Mouse (Mus musculus): Measurements from ENCODE around the gene Wscd2. TPM values are rescaled to one million over a fixed set of nuclear protein-coding genes. Genes with fewer than 3 reads are reported as not detected.

The Wscd2 gene
- 9.2 and 11.8 TPM in 2 replicates for polyA plus RNA-seq (2016; fragmentation: Nextera tagmentation; extraction: Ambion mirVana)

DNA sequence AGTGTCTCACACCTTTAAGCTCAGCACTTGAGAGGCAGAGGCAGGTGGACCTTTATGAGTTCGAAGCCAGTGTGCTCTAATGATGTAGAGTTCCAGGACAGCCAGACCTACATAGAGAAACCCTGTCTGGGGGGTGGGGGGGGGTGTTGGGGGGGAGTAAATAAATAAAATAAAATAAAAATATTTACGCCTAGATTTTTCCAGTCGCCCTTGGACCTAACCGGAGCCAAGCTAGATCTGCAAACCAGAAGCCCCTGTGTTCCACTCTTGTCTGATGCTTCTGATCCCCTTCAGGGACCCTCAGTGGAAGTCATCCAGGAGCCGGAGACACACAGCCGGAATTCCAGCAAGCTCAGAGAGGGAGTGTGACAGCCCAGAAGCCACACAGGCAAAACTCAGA lies at the start of gene Wscd2:
Wscd2 (plus strand) TSS at position 301 of the 400 bp plus-strand sequence.
- H3K4me1 ChIP-seq: peaks cover 47% of the 10 kb centered on the region
- peak within 1 kb of the TSS; percentile 86 for H3K27ac ChIP-seq (replicated peaks)
- peak within 1 kb of the TSS; percentile 76 for H3K4me3 ChIP-seq
- no peaks in the 10 kb centered on the region for H3K9me3 ChIP-seq (replicated peaks)
- DNase-seq (ENCODE audit: low spot score): no peak
- no peaks in the 10 kb centered on the region for H3K36me3 ChIP-seq
- H3K27me3 ChIP-seq (ENCODE audit: low read depth, poor library complexity, severe bottlenecking): peaks cover 51% of the 10 kb centered on the region
- 63% methylated on average over 6 of the region's 6 CpGs for WGBS

DNA sequence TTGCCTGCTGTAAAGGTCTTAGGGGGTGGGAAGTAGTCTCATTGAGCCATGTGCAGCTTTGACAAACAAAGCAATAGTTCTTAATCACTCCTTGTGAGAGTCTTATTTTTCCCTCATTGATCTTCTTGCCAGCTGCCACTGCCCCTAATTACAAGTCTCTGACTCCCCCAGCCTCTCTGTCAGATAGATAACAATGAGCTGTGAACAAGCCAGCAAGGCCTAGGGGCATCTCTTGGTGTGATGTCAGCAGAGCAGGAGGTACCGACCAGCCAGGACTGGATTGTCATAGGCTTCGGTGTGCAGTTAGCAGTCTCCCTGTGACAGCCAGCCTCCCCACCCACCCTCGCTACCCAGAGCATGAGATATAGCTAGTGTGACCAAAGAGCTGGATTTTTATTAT lies 48.0 kb upstream of the Wscd2 start:
- no peak overlapping the region for H3K27ac ChIP-seq (replicated peaks)
- DNase-seq (ENCODE audit: low spot score): no peak
- WGBS: 85% methylated on average over 3 of the region's 3 CpGs

DNA sequence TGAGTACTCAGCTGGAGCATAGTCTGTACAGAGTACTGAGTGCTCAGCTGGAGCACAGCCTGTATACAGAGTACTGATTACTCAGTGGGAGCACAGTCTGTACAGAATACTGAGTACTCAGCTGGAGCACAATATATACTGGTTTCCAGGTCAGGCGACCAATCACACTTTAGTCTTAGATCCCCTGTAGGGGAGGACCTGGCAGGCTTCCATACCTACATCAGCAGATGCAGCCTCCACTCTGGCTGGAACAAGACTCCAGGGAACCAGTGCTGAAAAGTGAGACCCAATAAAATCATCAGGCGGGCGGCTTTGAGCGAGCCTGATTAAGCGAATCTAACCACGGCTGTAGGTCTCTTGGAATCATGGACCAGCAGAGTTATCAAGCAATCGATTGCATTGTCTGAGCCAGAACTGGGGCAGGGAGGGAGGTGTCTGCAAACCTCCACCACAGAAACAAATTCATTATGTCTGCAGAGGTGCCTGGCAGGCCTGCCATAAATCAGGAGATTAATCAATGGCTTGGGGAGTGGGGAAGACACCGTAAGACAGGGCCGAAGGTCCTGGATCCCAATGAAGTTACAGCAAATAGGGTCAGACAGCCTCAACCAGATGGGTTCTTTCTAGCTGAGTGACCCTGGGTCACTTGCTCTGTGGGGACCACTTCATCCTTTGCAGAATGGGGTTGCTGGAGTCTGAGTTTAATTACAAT lies 42.0 kb upstream of the Wscd2 start:
- Histone ChIP-seq H3K9me3 (replicated peaks) (peaks cover 3% of the 10 kb centered on the region; the same call in 1 of the 2 replicates), H3K4me1 (peaks cover 49% of the 10 kb centered on the region), H3K4me3 (no peak overlapping the region), H3K36me3 (no peaks in the 10 kb centered on the region), H3K27ac (replicated peaks) (peak overlapping the region; percentile 49), H3K27me3 (ENCODE audit: low read depth, poor library complexity, severe bottlenecking) (no peaks in the 10 kb centered on the region)
- WGBS: 67% methylated on average over 9 of the region's 9 CpGs
- peak; percentile 36 for DNase-seq (ENCODE audit: low spot score)

More for the DNA sequence above, 48.0 kb upstream of the Wscd2 start:
- H3K9me3 ChIP-seq (replicated peaks): no peaks in the 10 kb centered on the region
- H3K4me3 ChIP-seq: no peak overlapping the region
- H3K36me3 ChIP-seq: no peaks in the 10 kb centered on the region
- H3K4me1 ChIP-seq: peaks cover 27% of the 10 kb centered on the region
- no peaks in the 10 kb centered on the region for H3K27me3 ChIP-seq (ENCODE audit: low read depth, poor library complexity, severe bottlenecking)

DNA sequence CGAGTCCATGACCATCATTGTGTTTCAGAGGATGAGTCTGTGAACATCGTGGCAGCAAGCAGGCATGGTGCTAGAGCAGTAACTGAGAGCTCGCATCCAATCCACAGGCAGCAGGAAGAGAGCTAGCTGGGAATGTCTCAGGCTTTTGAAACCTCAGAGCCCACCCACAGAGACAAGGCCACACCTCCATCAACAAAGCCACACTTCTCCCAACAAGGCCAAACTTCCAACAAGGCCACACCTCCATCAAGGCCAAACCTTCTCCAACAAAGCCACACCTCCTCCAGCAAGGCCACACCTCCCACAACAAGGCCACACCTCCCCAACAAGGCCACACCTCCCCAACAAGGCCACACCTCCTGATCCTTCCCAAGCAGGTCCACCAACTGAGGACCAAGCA lies 40.8 kb upstream of the Wscd2 start:
- H3K27ac ChIP-seq (replicated peaks): peak overlapping the region; percentile 38; the same call in 1 of the 2 replicates
- WGBS: 74% methylated on average over 3 of the region's 3 CpGs
- no peak overlapping the region for H3K4me3 ChIP-seq
- peaks cover 57% of the 10 kb centered on the region for H3K4me1 ChIP-seq
- peaks cover 3% of the 10 kb centered on the region; the same call in 1 of the 2 replicates for H3K9me3 ChIP-seq (replicated peaks)
- H3K27me3 ChIP-seq (ENCODE audit: low read depth, poor library complexity, severe bottlenecking): no peaks in the 10 kb centered on the region
- no peaks in the 10 kb centered on the region for H3K36me3 ChIP-seq
- no peak for DNase-seq (ENCODE audit: low spot score)

DNA sequence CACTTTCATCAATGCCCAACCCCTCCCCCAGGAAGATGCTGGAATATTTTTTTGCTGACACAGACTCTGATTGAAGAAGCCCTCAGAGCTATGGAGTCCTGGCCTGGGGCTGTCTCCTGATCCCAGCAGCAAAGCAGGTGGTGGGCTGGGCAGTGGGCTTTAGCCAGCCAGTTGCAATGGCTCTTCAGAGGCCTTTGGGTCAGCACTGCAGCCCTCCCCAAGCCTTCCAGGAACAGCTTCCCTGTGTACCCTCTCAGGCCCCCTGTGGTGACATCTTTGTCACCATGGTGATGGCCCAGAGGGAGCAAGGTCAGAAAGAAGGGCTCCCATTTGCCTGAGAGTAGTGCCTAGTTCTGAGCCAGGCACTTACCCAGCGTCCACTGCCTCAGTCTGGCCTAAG lies 37.4 kb upstream of the Wscd2 start:
- peak overlapping the region; percentile 82 for H3K27ac ChIP-seq (replicated peaks)
- peaks cover 3% of the 10 kb centered on the region; the same call in 1 of the 2 replicates for H3K9me3 ChIP-seq (replicated peaks)
- peak; percentile 75 for DNase-seq (ENCODE audit: low spot score)
- no peaks in the 10 kb centered on the region for H3K36me3 ChIP-seq
- H3K4me1 ChIP-seq: peaks cover 49% of the 10 kb centered on the region
- 5% methylated on average over 1 of the region's 1 CpGs for WGBS
- no peaks in the 10 kb centered on the region; the same call in 1 of the 2 replicates for H3K27me3 ChIP-seq (ENCODE audit: low read depth, poor library complexity, severe bottlenecking)
- H3K4me3 ChIP-seq: peak overlapping the region; percentile 1; the same call in 1 of the 2 replicates

DNA sequence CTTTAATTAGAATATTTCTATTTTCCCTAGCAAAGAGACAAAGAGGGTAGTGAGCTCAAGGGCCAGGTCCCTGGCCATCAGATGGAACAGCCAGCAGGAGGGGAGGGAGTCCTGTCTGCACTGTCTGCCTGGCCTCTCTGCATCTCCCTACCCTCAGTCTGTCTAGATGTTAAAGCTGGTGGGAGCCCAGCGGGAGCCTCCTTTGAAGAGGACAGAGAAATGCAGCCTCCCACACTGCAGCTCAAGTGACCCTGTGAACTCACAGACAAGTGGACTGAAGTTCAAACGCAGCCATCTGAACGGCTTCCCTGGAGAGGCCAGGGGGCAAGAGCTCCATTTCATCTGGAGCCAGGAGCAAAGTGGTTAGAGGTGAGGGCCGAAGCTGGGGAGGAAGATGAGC lies 36.8 kb upstream of the Wscd2 start:
- no peaks in the 10 kb centered on the region for H3K36me3 ChIP-seq
- peak overlapping the region; percentile 1; the same call in 1 of the 2 replicates for H3K4me3 ChIP-seq
- DNase-seq (ENCODE audit: low spot score): peak; percentile 74
- H3K9me3 ChIP-seq (replicated peaks): peaks cover 3% of the 10 kb centered on the region; the same call in 1 of the 2 replicates
- 2% methylated on average over 4 of the region's 4 CpGs for whole genome bisulfite sequencing
- peaks cover 43% of the 10 kb centered on the region for H3K4me1 ChIP-seq
- H3K27me3 ChIP-seq (ENCODE audit: low read depth, poor library complexity, severe bottlenecking): no peaks in the 10 kb centered on the region; the same call in 1 of the 2 replicates
- peak overlapping the region; percentile 82 for H3K27ac ChIP-seq (replicated peaks)

DNA sequence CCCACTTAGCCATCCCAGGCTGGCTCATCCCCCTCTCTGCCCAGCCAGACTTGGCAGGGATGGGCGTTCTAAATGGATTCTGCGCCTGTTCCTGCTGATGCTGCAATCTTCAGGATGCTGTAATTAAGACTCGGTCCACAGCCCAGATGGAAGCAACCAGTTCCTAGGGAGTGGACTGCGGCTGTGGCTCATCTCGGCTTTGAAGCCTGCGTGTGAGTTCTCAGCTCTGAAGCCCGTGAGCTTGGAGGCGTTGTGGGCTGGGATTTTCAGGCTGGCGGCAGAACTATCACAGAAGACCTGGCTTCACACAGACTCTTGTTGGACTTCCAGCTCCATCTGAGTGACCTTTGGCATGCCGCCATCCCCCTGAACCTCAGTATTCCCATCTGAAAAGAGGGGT lies 34.1 kb upstream of the Wscd2 start:
- WGBS: 93% methylated on average over 10 of the region's 10 CpGs
- Histone ChIP-seq H3K27me3 (ENCODE audit: low read depth, poor library complexity, severe bottlenecking) (peaks cover 14% of the 10 kb centered on the region; the same call in 1 of the 2 replicates), H3K4me3 (no peak overlapping the region), H3K36me3 (no peaks in the 10 kb centered on the region), H3K9me3 (replicated peaks) (no peaks in the 10 kb centered on the region; the same call in 1 of the 2 replicates), H3K4me1 (peaks cover 42% of the 10 kb centered on the region), H3K27ac (replicated peaks) (no peak overlapping the region)
- DNase-seq (ENCODE audit: low spot score): no peak

DNA sequence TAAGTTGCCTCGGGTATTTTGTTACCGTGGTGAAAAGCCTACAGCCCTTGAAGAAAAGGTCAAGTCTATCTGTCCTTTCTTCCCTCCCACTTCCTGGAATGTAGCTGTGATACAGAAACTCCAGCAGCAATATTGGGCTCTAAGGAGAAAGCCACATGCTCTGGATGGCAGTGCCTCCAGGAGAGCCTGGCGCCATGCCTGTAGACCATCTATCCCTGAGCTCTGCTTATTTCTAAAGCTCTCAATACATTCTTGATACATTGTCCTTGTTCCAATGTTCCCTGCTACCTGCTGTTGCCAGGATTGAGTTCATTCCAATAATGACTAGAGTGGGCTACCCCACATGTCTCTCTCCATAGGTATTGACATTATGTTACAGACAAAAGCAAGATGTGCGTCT lies 33.4 kb upstream of the Wscd2 start:
- Histone ChIP-seq H3K27me3 (ENCODE audit: low read depth, poor library complexity, severe bottlenecking) (peaks cover 20% of the 10 kb centered on the region), H3K36me3 (no peaks in the 10 kb centered on the region), H3K4me3 (no peak overlapping the region), H3K9me3 (replicated peaks) (no peaks in the 10 kb centered on the region), H3K4me1 (peaks cover 42% of the 10 kb centered on the region), H3K27ac (replicated peaks) (no peak overlapping the region; the same call in 1 of the 2 replicates)
- WGBS: 91% methylated on average over 4 of the region's 4 CpGs
- no peak for DNase-seq (ENCODE audit: low spot score)

DNA sequence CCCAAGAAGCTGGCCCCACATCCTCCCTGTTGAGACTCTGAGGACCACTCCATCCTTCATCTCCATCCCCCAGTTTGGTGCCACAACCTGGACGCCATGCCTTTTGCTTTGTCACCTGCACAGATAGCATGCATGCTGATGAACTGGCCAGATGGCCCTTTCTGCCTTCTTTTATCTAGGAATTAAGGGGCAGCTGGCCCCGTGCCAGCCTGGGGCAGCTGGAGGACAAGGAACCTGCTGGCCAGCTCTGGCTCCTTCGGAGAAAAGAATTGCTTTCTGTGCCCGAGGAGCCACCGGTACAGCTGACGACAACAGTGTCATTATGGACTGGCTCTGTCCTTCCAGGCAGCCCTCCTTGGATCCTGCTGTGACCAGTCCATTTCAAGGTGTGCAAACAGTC lies 32.9 kb upstream of the Wscd2 start:
- no peak for DNase-seq (ENCODE audit: low spot score)
- Histone ChIP-seq H3K9me3 (replicated peaks) (no peaks in the 10 kb centered on the region), H3K36me3 (no peaks in the 10 kb centered on the region), H3K27ac (replicated peaks) (peak overlapping the region; percentile 53; the same call in 1 of the 2 replicates), H3K4me3 (no peak overlapping the region), H3K4me1 (peaks cover 42% of the 10 kb centered on the region), H3K27me3 (ENCODE audit: low read depth, poor library complexity, severe bottlenecking) (peaks cover 25% of the 10 kb centered on the region)
- 76% methylated on average over 6 of the region's 6 CpGs for WGBS

DNA sequence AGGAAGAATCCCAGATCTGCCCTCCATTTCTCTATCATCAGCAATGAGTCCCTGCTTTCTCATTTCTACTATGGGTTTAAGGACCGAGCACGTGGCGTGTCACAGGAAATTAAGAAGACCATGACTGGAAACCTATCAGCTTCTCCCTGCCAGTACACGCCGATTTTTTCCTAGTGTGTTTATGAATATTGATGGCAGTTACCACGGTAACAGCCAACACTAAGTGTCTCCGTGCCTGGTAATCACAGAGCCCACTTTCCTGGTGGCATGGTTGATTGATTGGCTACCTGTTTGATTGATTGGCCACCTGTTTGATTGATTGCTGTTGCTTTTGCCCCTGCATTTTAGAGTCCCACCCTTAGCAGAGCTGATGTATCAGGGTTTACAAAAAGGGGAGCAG lies 30.2 kb upstream of the Wscd2 start:
- Histone ChIP-seq H3K9me3 (replicated peaks) (no peaks in the 10 kb centered on the region), H3K4me3 (no peak overlapping the region), H3K27me3 (ENCODE audit: low read depth, poor library complexity, severe bottlenecking) (peaks cover 42% of the 10 kb centered on the region), H3K36me3 (no peaks in the 10 kb centered on the region), H3K27ac (replicated peaks) (no peak overlapping the region), H3K4me1 (peaks cover 35% of the 10 kb centered on the region)
- WGBS: 82% methylated on average over 7 of the region's 7 CpGs
- no peak for DNase-seq (ENCODE audit: low spot score)

DNA sequence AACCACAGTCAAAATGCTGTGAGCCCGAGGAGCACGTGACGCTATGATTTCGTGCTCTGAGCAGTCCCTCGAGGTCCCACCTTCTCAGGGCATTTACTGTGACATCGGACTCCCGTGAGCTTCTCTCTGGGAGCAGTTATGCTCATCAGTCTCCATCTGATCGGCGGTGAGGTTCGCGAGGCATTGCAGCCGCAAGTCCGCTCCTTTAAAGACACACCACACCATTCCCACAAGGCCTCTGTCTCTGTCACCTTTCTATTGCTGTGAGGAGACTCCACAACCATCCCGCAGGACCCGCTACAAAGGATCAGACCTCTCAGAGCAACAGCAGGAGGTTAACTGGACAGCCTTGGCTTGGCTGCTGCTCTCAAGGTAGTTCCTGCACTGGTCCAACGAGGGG lies 28.6 kb upstream of the Wscd2 start:
- no peaks in the 10 kb centered on the region for H3K36me3 ChIP-seq
- DNase-seq (ENCODE audit: low spot score): peak; percentile 33

DNA sequence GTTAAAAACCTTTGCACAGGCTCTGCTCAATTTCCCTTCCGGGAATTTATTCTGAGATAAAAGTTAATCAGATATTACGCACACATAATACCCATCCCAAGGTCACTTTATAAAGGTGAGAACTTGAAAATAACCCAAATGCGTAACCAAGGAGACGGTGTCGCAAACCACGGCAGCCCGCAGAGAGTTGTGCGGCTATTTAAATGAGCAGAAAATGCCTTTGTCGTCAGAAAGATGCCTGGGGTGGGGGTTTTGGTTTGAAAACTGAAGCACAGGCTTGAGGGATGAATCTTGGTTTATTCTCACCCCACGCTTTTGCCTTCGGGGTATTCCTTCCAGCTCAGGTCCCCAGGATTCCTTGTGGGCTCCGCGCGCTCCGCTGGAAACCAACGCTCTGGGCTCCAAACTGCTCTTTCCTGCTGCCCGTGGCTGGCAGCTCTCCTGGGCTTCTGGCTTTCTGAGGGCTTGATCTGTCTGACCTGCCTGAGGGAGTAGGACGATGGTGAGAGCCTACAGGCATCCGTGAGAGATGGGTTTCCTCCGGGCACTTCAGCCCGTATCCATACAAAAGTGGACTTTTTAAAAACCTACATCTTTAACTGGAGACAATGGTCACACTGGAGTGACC lies 28.0 kb upstream of the Wscd2 start:
- Histone ChIP-seq H3K27ac (replicated peaks) (peak overlapping the region; percentile 69), H3K36me3 (no peaks in the 10 kb centered on the region), H3K4me1 (peaks cover 49% of the 10 kb centered on the region), H3K27me3 (ENCODE audit: low read depth, poor library complexity, severe bottlenecking) (peaks cover 42% of the 10 kb centered on the region), H3K9me3 (replicated peaks) (no peaks in the 10 kb centered on the region), H3K4me3 (peak overlapping the region; percentile 48)
- 27% methylated on average over 21 of the region's 21 CpGs for WGBS
- DNase-seq (ENCODE audit: low spot score): peak; percentile 45

More for the DNA sequence above, 28.6 kb upstream of the Wscd2 start:
- WGBS: 27% methylated on average over 16 of the region's 16 CpGs
- Histone ChIP-seq H3K9me3 (replicated peaks) (no peaks in the 10 kb centered on the region), H3K27ac (replicated peaks) (peak overlapping the region; percentile 69), H3K4me1 (peaks cover 44% of the 10 kb centered on the region), H3K27me3 (ENCODE audit: low read depth, poor library complexity, severe bottlenecking) (peaks cover 42% of the 10 kb centered on the region), H3K4me3 (peak overlapping the region; percentile 48)

DNA sequence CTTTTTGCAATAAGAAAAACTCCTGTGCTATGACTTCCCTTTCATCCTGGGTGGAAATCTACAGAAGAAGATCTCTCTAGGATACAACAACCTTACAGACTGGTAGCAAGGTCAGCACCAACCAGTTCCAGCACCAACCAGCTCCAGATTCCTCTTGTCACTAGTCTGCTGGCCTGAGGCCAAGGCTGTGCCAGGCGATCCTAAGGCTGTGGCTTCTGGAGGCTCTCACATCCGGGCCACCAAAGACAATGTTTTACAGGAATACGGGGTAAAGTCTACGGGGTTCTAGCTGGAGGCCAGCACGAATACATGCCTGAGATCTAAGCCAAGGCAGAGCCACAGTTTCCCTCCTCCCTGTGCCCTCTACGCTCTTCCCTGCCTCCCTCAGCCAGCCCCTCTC lies 25.4 kb upstream of the Wscd2 start:
- no peaks in the 10 kb centered on the region for H3K9me3 ChIP-seq (replicated peaks)
- H3K36me3 ChIP-seq: no peaks in the 10 kb centered on the region
- H3K4me3 ChIP-seq: no peak overlapping the region
- H3K27me3 ChIP-seq (ENCODE audit: low read depth, poor library complexity, severe bottlenecking): peaks cover 38% of the 10 kb centered on the region
- 0 out of 2 replicates have a peak overlapping the region, but pooled peaks have one; percentile 10 for H3K27ac ChIP-seq (replicated peaks)
- no peak for DNase-seq (ENCODE audit: low spot score)
- WGBS: 88% methylated on average over 6 of the region's 6 CpGs
- peaks cover 73% of the 10 kb centered on the region for H3K4me1 ChIP-seq
